Mouse (Mus musculus): Measurements from ENCODE around the gene Smc1b.

GRCm38 (mm10) chr15:85143161-85143560, 11.4 kb upstream of the Smc1b start:
- TF ChIP-seq CTCF (IDR thresholded peaks at IDR 0.05; ENCODE audit: extremely low read depth, insufficient read depth, insufficient read length, insufficient replicate concordance), result no peak
- TF ChIP-seq POLR2A (IDR thresholded peaks at IDR 0.05; ENCODE audit: low read depth, low read length), result no peak
